Mouse (Mus musculus): ENCODE measurements around the gene Defb43.
A peak's percentile ranks its signal among the peaks of the same experiment; 100 is the strongest.

DNA sequence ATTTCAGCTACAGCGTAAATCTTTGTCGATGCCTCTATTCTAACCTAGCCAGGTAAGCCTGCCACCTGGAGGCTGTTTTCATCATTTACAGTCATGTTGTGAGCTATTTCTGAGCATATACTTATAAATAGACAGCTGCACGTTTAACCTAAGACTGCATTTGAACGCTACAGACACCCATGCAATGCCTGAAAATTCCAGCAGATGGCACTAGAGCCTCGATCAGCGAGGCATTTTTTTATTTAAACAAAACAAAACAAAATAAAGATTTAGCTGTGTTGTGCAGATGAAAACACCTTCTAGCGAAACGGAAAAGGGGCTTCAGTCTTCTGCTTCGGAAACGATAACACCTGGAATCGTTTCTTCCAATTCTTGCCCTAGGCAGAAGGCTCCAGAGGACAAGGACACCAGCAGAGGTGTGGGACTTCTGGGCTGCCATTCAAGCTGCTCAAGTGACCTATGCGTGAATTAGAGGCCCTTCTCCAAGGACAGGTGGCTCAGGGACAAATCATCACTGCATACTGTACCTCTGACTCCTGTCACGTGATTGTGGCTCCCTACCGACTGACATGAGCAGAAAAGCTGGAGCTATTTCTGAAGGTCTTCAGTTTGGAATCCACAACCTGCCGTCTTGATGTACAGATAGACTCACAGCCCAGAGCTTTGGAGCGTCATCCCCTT lies 55.2 kb downstream of the Defb43 start:
- TF ChIP-seq POLR2A (IDR thresholded peaks at IDR 0.05; ENCODE audit: low read depth, low read length): no peak
- peak; percentile 41; the same call in 1 of the 2 replicates for TF ChIP-seq CTCF (IDR thresholded peaks at IDR 0.05; ENCODE audit: borderline replicate concordance, insufficient read depth, low read length)
